Mouse (Mus musculus) megakaryocyte, embryonic 14.5 days (primary cell): ENCODE data around the gene Gm6020.

Experiments
- FLI1 ChIP-seq: IDR thresholded peaks from 2 replicates; pipeline ENCODE4 v1.6.1; 2012; ENCODE audit warnings: low read length, inconsistent platforms, mixed read lengths
- GATA1 ChIP-seq: IDR thresholded peaks from 3 replicates; pipeline ENCODE4 v1.6.1; 2012; ENCODE audit warnings: mixed read lengths, low read length, inconsistent platforms, borderline replicate concordance

- TF ChIP-seq FLI1: no peak
- TF ChIP-seq GATA1: no peak
These were observed 42.4 kb upstream of the Gm6020 start for GRCm38 (mm10) chr19:61141299-61141698.
